Mouse (Mus musculus) heart, postnatal 4 days (tissue): Measurements from ENCODE around the gene Bysl. TPM values are rescaled to one million over a fixed set of nuclear protein-coding genes. Genes with fewer than 3 reads are reported as not detected.

Source experiments
- total RNA-seq, 2 experiments: library from RNA; stranded (reverse); gene quantifications; 2 replicates each; pipeline ENCODE4 v1.2.3; 2021

Gene Bysl
- total RNA-seq, 2 experiments from 2014 or later, result 21.7 to 22.2 TPM

Other genes with a start within 250 kb of the Bysl start
- 10 to 100 TPM; 31.9 to 35.4 TPM for gene Mrps10, start 242.6 kb downstream of the Bysl start, total RNA-seq
- gene Guca1b, start 226.1 kb downstream of the Bysl start, total RNA-seq, result under 1 TPM in 1 of 2 experiments, not detected in 1; 0.17 TPM
- gene Guca1a, start 210.9 kb downstream of the Bysl start, total RNA-seq, result under 1 TPM; 0.41 to 0.52 TPM
- 1 to 10 TPM; 2.2 to 3.5 TPM for gene AI661453, start 174.9 kb downstream of the Bysl start, total RNA-seq
- under 1 TPM; 0.32 to 0.45 TPM for gene 1700001C19Rik, start 174.1 kb downstream of the Bysl start, total RNA-seq
- gene Taf8, start 109.2 kb downstream of the Bysl start, total RNA-seq, result 10 to 100 TPM; 13.7 to 14.6 TPM
- gene Ccnd3, start 106.4 kb downstream of the Bysl start, total RNA-seq, result 100 to 1,000 TPM; 170 to 175 TPM
- 10 to 100 TPM; 20.3 to 20.7 TPM for gene Med20, start 90 bp upstream of the Bysl start, total RNA-seq
- 1 to 10 TPM; 3.9 to 4.4 TPM for gene Gm20517, start 97 bp upstream of the Bysl start, total RNA-seq
- 1 to 10 TPM; 7.3 to 9.7 TPM for gene Usp49, start 19.2 kb upstream of the Bysl start, total RNA-seq
- 100 to 1,000 TPM; 156 to 160 TPM for gene Tomm6, start 76.9 kb upstream of the Bysl start, total RNA-seq
- 1 to 10 TPM; 5.2 to 6.0 TPM for gene Frs3, start 77.5 kb upstream of the Bysl start, total RNA-seq
- gene Gm21981, start 83.0 kb upstream of the Bysl start, total RNA-seq, result 1 to 10 TPM in 1 of 2 experiments, under 1 TPM in 1; 0.98 to 1.1 TPM
- gene Prickle4, start 83.2 kb upstream of the Bysl start, total RNA-seq, result 1 to 10 TPM; 1.8 to 2.1 TPM
- not detected for gene Pgc, start 115.3 kb upstream of the Bysl start, total RNA-seq
- 10 to 100 TPM; 50.3 to 53.1 TPM for gene Tfeb, start 125.5 kb upstream of the Bysl start, total RNA-seq
- gene Mdfi, start 223.2 kb upstream of the Bysl start, total RNA-seq, result 10 to 100 TPM; 16.4 to 20.2 TPM